Mouse (Mus musculus) right cerebral cortex, postnatal 36 days (tissue): ENCODE measurements at regions not wholly inside any gene's neighbourhood (a gene's known extent, or its start where the extent isn't known, plus 50 kb on each side); places are given as distances from the start of the nearest gene placed in this dataset.
A peak's percentile ranks its signal among the peaks of the same experiment; 100 is the strongest.

Experiments used
- DNase-seq, 2 experiments: peaks; one replicate each; pipeline ENCODE4 v3.0.0; 2022; ENCODE audit warnings: low spot score in 2 of 2, mixed read lengths in 1 of 2

- DNase-seq = no peak
Measured at GRCm38 (mm10) chrX:35791273-35791672, 97.4 kb upstream of the Dock11 start.

GRCm38 (mm10) chrX:35813206-35813605, 75.4 kb upstream of the Dock11 start:
- peak in 1 of 2 experiments; percentile 5 for DNase-seq

GRCm38 (mm10) chrX:35834411-35834810, 54.2 kb upstream of the Dock11 start:
- DNase-seq = peak in 1 of 2 experiments; percentile 1

GRCm38 (mm10) chrX:35838064-35838463, 50.6 kb upstream of the Dock11 start:
- DNase-seq = no peak
